Mouse (Mus musculus) frontal cortex, adult 2 months (tissue): ENCODE results near the gene Recql5. TPM values are rescaled to one million over a fixed set of nuclear protein-coding genes. Genes with fewer than 3 reads are reported as not detected.
A peak's percentile ranks its signal among the peaks of the same experiment; 100 is the strongest.
"Not testable (repeated sequence)": the region's sequence is repeated elsewhere in the genome, so short reads cannot be mapped to it uniquely, and the experiment has no call there.

Source experiments
- DNase-seq, 2 experiments: peaks; one replicate each; pipeline ENCODE4 v3.0.0; 2022; ENCODE audit warnings: low spot score in 1 of 2; ENCODE audit errors: extremely low spot score in 1 of 2
- polyA plus RNA-seq: library from polyadenylated mRNA; depleted of rRNA; stranded (reverse); fragments of >200 nt; gene quantifications from 2 replicates; pipeline ENCODE4 v1.2.3, GENCODE M21; 2012; rRNA removed

Recql5 gene
- polyA plus RNA-seq, 1 experiment: 31.7 TPM

DNA sequence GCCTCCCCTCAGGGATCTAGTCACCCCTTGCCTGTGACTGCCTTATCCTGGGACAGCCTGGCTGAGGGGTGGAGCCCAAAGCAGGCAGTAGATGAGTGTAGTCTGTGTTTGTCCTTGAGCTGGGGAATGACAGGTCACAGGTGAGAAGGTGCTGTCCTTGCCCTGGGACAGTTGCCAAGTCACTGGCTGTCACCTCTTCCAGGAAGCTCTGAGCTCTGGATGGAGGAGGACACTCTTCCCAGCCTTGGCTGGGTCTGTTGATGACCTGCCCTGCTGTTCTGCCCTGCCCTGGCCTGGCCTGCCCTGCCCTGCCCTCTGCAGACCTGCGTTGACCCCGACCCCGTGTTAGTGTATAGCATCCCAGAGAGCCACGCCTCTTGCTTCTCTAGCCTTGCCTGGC is 60.8 kb downstream of the Recql5 start:
- no peak for DNase-seq

DNA sequence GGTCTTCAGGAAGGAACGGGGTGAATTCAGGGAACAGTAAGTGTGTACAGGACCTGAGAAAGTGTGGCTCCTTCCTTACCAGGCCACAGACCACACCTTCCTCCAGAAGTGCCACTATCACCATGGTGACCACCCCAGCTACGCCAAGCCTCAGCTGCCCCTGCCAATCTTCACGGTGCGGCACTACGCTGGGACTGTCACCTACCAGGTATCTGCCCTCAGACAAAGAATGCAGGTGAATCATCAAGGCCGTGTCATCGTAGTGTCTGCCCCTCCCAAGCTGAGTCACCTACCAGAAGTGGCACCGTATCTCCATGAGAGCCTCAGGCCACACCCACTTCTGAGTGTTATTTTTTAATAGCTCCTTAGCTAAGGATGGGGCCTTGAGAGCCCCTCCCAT is 63.9 kb downstream of the Recql5 start:
- DNase-seq: no peak

DNA sequence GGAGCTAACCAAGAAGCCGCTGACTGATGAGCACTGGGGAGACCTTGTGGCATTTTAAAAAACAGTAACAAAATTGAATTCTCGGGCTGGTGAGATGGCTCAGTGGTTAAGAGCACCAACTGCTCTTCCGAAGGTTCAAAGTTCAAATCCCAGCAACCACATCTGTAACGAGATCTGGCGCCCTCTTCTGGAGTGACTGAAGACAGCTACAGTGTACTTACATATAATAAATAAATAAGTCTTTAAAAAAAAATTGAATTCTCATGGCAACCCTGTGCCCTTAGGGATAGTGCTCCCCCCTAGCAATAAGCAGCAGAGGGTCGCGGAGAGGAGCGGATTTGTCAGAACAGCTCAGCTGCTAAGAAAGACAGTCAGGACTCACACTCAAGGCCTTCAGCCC is 69.4 kb downstream of the Recql5 start:
- no peak for DNase-seq

DNA sequence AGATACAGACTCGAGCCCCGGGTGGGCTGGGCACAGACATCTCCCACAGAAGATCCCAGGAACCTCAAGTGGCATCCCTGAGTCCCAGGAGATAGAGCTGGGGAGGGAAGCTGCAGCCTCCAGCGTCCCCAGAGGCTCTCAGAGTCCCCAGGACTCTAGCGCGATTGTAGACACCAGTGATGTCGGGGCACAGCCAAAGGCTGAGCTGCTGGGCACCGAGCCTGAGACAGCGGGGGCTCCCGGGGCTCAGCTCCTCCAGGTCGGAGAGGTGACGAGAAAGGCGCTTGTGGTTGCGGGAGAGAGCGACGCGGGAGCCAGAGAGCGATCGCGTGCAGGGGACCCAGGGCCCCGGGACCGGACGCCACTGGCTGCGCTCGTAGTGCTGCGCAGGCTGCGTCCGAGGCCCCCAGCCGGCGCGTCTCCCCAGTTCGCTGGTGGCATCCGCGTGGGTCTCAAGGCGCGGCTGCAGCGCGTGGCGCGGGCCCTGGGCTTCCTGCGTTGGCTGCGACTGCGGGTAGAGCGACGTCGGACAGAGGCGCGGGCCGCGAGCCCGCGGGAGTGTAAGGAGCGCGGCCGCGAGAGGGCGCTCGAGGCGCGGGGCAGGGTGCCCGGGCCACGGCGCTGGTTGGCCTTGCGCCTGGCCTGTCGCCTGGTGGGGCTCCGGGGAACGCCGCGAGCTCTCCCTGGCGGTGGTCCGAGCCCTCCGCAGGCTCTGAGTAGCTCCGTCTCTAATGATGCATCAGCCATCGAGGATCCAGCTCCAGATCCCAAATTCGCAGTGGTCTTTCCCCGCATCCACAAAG is 73.9 kb downstream of the Recql5 start:
- DNase-seq: peak in 1 of 2 experiments; percentile 76

DNA sequence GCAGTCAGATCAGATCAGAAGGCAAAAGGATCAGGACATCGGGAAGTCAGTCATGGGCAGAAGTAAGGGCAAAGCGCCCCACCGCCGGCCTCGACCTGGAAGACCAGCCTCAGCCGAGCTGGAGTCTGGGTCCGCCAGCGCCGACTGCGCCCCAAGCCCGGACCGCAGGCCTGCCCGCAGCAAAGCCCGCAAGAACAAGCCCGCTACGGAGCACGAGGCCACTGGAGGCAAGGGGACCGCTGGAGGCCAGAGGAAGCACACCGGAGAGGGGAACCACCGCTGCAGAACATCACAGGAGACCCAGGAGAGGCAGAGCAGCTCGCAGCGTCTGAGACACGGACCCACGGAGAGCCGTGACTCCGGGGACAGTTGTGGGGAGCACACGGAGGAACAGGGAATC is 74.9 kb downstream of the Recql5 start, which contains the start of gene Myo15b:
Gene Myo15b (plus strand): TSS at position 53 of the 400 bp plus-strand sequence.
- DNase-seq: no peak

DNA sequence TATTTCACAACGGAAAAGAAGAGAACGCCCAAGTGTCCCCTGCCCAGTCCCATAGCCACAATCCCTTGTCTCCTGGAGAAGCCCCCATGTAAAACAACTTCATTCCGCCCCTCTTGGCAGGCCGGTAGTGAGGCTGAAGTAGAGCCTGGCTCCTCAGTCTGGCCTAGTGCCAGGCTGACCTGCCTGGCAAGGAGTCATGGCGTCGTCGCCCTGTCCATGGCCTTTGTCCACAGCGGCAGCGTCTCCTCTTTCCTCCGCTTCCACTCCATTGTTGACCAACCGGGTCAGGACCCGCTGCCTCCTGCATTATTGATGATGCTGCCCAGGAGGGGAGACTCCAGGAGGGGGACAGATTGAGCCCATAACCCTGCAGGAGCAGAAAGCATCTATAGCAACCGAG is 75.3 kb downstream of the Recql5 start:
- DNase-seq: no peak

DNA sequence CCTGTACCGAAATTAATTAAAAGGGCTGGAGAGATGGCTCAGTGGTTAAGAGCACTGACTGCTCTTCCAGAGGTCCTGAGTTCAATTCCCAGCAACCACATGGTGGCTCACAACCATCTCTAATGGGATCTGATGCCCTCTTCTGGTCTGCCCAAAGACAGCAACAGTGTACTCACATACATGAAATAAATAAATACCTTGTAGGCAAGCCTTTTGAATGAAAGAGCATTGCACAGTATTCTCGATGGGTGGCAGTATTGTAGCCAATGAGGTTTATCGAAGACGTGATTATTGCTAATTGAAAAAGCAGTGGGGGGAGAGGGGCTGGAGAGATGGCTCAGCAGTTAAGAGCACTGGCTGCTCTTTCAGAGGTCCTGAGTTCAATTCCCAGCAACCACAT is 76.1 kb downstream of the Recql5 start:
- DNase-seq: not testable (repeated sequence)

DNA sequence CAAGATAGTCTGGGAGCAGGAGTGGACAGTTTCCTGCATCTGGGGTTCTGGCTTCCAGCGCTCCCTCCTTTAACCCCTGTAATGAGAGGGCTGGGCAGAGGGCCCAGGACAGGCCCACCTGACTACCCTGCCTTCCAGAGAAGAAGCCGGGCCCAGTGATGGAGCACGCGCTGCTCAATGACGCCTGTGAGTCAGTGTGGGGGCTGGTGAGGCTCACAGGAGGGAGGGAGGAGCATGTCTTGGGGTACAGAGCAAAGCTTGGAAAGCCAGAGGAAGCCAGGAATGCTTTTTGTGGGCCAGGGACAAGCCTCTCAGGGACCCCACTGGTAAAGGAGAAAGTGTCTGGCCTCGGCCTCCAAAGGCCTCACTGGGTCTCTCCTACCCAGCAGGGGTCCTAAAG is 78.6 kb downstream of the Recql5 start:
- peak; percentile 8 to 50 for DNase-seq

DNA sequence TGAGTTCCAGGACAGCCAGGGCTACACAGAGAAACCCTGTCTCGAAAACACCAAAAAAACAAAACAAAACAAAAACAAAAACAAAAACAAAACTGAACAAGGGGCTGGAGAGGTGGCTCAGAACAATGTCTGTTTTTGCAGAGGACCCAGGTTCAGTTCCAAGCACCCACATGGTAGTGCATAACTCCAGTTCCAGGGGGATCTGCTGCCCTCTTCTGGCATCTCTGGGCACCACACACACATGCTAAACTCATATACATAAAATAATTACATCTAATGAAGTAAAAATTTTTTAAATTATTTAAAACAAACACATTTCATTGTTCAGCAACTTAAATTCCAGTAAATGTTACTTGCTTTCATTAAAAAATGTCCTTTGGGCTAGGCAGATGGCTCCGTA is 87.5 kb downstream of the Recql5 start:
- DNase-seq: no peak

DNA sequence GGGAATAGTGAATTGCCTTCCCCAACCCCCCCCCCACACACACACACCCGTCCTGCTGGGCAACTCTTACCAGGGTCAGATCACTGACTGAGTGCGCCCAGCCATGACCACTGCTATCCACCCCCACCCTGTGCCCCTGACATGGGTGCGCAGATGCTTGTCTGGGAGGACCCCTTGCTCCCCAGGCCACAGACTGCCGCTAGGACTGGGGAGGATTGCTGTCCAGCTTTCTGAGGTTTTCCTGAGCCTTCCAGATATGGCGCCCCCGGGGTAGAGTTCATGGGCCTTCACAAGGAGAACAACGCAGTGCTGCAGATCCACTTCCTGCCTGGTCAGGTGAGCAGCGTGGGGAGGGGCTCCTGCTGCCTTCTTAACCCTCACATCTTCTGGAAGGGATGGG is 89.0 kb downstream of the Recql5 start:
- DNase-seq: no peak

DNA sequence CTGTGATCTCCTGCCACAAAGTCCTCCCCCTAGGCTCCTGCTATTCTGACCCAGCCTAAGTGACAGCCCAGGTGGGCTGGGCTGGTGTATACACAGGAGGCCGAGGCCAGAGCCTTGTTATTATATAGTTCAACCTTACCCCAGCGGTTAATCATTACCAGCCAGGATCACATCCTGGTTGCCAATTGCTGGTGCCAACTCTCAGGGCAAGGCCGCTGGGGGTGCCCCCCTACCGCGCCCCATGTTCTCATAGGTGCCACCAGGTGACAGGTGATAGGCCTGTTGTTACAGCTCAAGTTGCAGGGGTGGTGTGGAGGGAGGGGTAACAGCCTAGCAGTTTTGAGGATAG is 89.4 kb downstream of the Recql5 start:
- no peak for DNase-seq

DNA sequence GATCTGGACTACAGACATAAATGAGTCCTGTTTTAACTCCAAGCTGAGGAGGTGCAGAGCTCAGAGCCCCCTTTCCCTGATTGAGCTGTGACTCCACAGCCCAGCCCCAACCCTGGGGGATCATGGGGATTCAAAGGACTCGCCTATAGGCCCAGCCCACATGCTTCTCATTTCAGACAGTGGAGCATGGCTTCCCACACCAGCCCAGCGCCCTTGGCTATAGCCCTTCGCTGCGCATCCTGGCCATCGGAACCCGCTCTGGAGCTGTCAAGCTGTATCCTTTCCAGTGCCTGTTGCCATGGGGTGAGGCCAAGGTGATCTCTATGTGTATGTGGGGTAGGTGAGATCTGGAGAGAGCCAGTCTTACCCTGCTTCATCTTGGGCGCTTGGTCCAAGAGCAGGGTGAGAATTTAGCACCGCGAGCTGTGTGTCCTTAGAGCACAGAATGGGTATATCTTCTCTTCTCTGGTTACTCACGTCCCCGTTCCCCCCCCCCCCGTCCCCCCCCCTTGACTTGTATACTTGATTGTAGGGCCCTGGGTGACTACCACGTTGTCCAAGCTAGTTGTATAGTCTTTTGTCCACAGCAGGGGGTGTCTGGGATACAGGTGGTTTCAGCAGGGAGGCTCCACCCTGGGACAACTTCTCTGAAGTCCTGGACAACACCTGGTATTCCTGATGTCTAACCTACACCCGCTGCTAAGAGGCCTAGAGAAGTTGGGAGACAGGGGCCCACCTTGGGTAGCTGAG is 90.0 kb downstream of the Recql5 start:
- DNase-seq: no peak

Other genes starting within 250 kb of the Recql5 start
- 194 and 200 TPM in 2 replicates for gene Grb2, start 224.9 kb downstream of the Recql5 start, polyA plus RNA-seq
- gene Tmem94, start 168.0 kb downstream of the Recql5 start, polyA plus RNA-seq: 49.7 and 57.3 TPM in 2 replicates
- gene Caskin2, start 119.8 kb downstream of the Recql5 start, polyA plus RNA-seq: 25.8 and 29.3 TPM in 2 replicates
- gene Tsen54, start 118.8 kb downstream of the Recql5 start, polyA plus RNA-seq: 15.6 and 16.8 TPM in 2 replicates
- 2.8 and 3.2 TPM in 2 replicates for gene Llgl2, start 109.4 kb downstream of the Recql5 start, polyA plus RNA-seq
- gene Myo15b, start 75.1 kb downstream of the Recql5 start, polyA plus RNA-seq: 0.55 and 1.1 TPM in 2 replicates
- 0.64 TPM in 1 of 2 replicates, not detected in the other for gene Smim5, start 33.5 kb downstream of the Recql5 start, polyA plus RNA-seq
- not detected in 2 replicates for gene Smim6, start 21.5 kb downstream of the Recql5 start, polyA plus RNA-seq
- gene Sap30bp, start 195 bp downstream of the Recql5 start, polyA plus RNA-seq: 71.9 and 89.0 TPM in 2 replicates
- 5.7 and 7.2 TPM in 2 replicates for gene Itgb4, start 41.2 kb upstream of the Recql5 start, polyA plus RNA-seq
- 17.6 and 19.3 TPM in 2 replicates for gene Galk1, start 79.2 kb upstream of the Recql5 start, polyA plus RNA-seq
- gene H3f3b, start 94.5 kb upstream of the Recql5 start, polyA plus RNA-seq: 347 and 369 TPM in 2 replicates
- gene Unk, start 96.8 kb upstream of the Recql5 start, polyA plus RNA-seq: 35.4 and 38.1 TPM in 2 replicates
- 0.84 and 0.90 TPM in 2 replicates for gene Unc13d, start 144.5 kb upstream of the Recql5 start, polyA plus RNA-seq
- gene Wbp2, start 153.5 kb upstream of the Recql5 start, polyA plus RNA-seq: 391 and 407 TPM in 2 replicates
- gene Trim47, start 193.7 kb upstream of the Recql5 start, polyA plus RNA-seq: 6.2 and 7.4 TPM in 2 replicates
- 6.2 and 6.3 TPM in 2 replicates for gene Trim65, start 197.7 kb upstream of the Recql5 start, polyA plus RNA-seq
- gene Mrpl38, start 205.4 kb upstream of the Recql5 start, polyA plus RNA-seq: 36.1 and 44.3 TPM in 2 replicates
- gene Fbf1, start 234.7 kb upstream of the Recql5 start, polyA plus RNA-seq: 105 and 124 TPM in 2 replicates